Mouse (Mus musculus) lung, adult 2 months (tissue): ENCODE data around the gene Cog4.

Source experiments
- CTCF ChIP-seq: fragments of 200-500 bp; IDR thresholded peaks from 2 replicates; pipeline ENCODE4 v1.5.1; 2011; ENCODE audit warnings: mild to moderate bottlenecking, low read length, control low read depth; ENCODE audit not compliant: insufficient read depth
- POLR2A ChIP-seq: fragments of 200-500 bp; IDR thresholded peaks from 2 replicates; pipeline ENCODE4 v1.6.1; 2011; ENCODE audit warnings: low read depth, mild to moderate bottlenecking, control low read depth, low read length, borderline replicate concordance; ENCODE audit errors: extremely low read depth

DNA sequence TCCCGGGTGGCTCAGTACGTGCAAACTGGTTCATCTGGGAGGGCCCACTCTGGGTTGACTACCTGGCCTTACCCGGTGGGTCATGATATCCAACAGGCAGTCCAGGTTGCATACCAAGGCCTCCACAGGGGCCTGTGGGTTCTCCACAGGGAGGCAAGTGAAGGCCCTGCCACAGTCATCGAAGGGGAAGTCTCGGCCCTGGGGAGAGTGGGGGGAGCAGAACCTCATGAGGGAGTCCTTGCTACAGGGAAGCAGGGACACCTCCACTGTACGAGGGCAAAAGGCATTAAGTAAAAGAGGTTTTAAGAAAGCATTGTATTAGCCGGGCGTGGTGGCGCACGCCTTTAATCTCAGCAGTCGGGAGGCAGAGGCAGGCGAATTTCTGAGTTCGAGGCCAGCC lies 49.4 kb downstream of the Cog4 start:
- no peak for TF ChIP-seq POLR2A
- no peak for TF ChIP-seq CTCF
